ENCODE assay signal across 2 mouse cellular contexts in genomic region chr3:123256181-123257101, GRCm38 (mm10).
TF ChIP-seq lines count a peak whose summit lies in the region.

No protein-coding gene starts in this region.

TF ChIP-seq in MEL, 35 proteins besides CTCF, POLR2A, EP300 and RAD21 (continued from another document):
- TF ChIP-seq MYC (IDR thresholded peaks at IDR 0.05; ENCODE audit: low read depth, low read length) (peak; percentile 34; the same call in 1 of the 2 replicates), MEF2A (IDR thresholded peaks at IDR 0.05; ENCODE audit: extremely low read depth, insufficient replicate concordance, low read depth, low read length, poor library complexity, severe bottlenecking) (no peak), TBP (IDR thresholded peaks at IDR 0.05; ENCODE audit: low read depth, low read length) (0 out of 2 replicates have a peak, but pooled peaks have one; percentile 33), SIN3A (IDR thresholded peaks at IDR 0.05; ENCODE audit: low read length) (peak; percentile 63), USF1 (IDR thresholded peaks at IDR 0.05; ENCODE audit: low read depth, low read length) (no peak), ELF1 (IDR thresholded peaks at IDR 0.05; ENCODE audit: low read depth, low read length) (no peak), CHD1 (IDR thresholded peaks at IDR 0.05; ENCODE audit: low read depth, low read length) (0 out of 2 replicates have a peak, but pooled peaks have one; percentile 65), ZC3H11A (IDR thresholded peaks at IDR 0.05; ENCODE audit: low read depth, low read length) (no peak), ZKSCAN1 (IDR thresholded peaks at IDR 0.05; ENCODE audit: low read depth, low read length) (no peak), GABPA (IDR thresholded peaks at IDR 0.05; ENCODE audit: low read depth, low read length) (peak; percentile 95), MAFK (IDR thresholded peaks at IDR 0.05; ENCODE audit: borderline replicate concordance, low read depth, low read length) (peak; percentile 98), POLR2AphosphoS2 (IDR thresholded peaks at IDR 0.05; ENCODE audit: low read length) (no peak), SMC3 (IDR thresholded peaks at IDR 0.05; ENCODE audit: low read depth, low read length) (no peak), POLR2AphosphoS5 (IDR thresholded peaks at IDR 0.05; ENCODE audit: borderline replicate concordance, low read depth, low read length) (no peak), NELFE (IDR thresholded peaks at IDR 0.05; ENCODE audit: low read depth, low read length) (no peak), ZNF384 (IDR thresholded peaks at IDR 0.05; ENCODE audit: low read depth, low read length) (no peak), ZMIZ1 (IDR thresholded peaks at IDR 0.05; ENCODE audit: low read depth, low read length) (no peak), MXI1 (IDR thresholded peaks at IDR 0.05; ENCODE audit: low read depth, low read length) (peak; percentile 46; the same call in 1 of the 2 replicates), MAX (IDR thresholded peaks at IDR 0.05; ENCODE audit: low read length) (peak; percentile 22; the same call in 1 of the 2 replicates), USF2 (IDR thresholded peaks at IDR 0.05; ENCODE audit: borderline replicate concordance in 1 of 2, insufficient read depth in 1 of 2, low read depth in 1 of 2, low read length in 2 of 2) (no peak), MAZ (IDR thresholded peaks at IDR 0.05; ENCODE audit: low read depth, low read length) (no peak), BHLHE40 (IDR thresholded peaks at IDR 0.05; ENCODE audit: borderline replicate concordance, low read depth, low read length) (no peak), GATA1 (IDR thresholded peaks at IDR 0.05; ENCODE audit: low read depth, low read length) (peak; percentile 84), HCFC1 (IDR thresholded peaks at IDR 0.05; ENCODE audit: low read depth, low read length) (no peak), NRF1 (IDR thresholded peaks at IDR 0.05; ENCODE audit: insufficient read depth, low read depth, low read length, poor library complexity, severe bottlenecking) (no peak), JUND (IDR thresholded peaks at IDR 0.05; ENCODE audit: low read depth, low read length) (no peak), RCOR1 (IDR thresholded peaks at IDR 0.05; ENCODE audit: low read depth, low read length) (peak; percentile 39), TAL1 (IDR thresholded peaks at IDR 0.05; ENCODE audit: low read length) (no peak), TCF12 (IDR thresholded peaks at IDR 0.05; ENCODE audit: low read depth, low read length) (peak; percentile 62), MYB (IDR thresholded peaks at IDR 0.05; ENCODE audit: low read depth, low read length) (no peak), E2F4 (IDR thresholded peaks at IDR 0.05; ENCODE audit: borderline replicate concordance, low read depth, low read length) (no peak)

TF ChIP-seq in myocyte, 11 proteins besides CTCF, POLR2A, EP300 and RAD21 (continued from another document):
- TF ChIP-seq MYOG (IDR thresholded peaks at IDR 0.05; ENCODE audit: control insufficient read depth in 1 of 3, insufficient read depth in 1 of 3, insufficient read length in 2 of 3, low read depth in 2 of 3) = no peak
- TF ChIP-seq POLR2AphosphoS2 (IDR thresholded peaks at IDR 0.05; ENCODE audit: insufficient read length, low read depth) = no peak
- no peak for TF ChIP-seq E2F4 (IDR thresholded peaks at IDR 0.05; ENCODE audit: insufficient read depth)
- no peak for TF ChIP-seq SRF (IDR thresholded peaks at IDR 0.05; ENCODE audit: control insufficient read depth, insufficient read length, low read depth)
- no peak for TF ChIP-seq MYOD1 (IDR thresholded peaks at IDR 0.05; ENCODE audit: control insufficient read depth in 1 of 3, insufficient read length in 2 of 3, low read depth in 2 of 3)
